Mouse (Mus musculus): ENCODE measurements around the gene Rcbtb2. TPM values are rescaled to one million over a fixed set of nuclear protein-coding genes. Genes with fewer than 3 reads are reported as not detected.
"Not testable (repeated sequence)": the region's sequence is repeated elsewhere in the genome, so short reads cannot be mapped to it uniquely, and the experiment has no call there.

Rcbtb2 gene
- total and polyA plus RNA-seq, 2 experiments from 2014 or later = 43.1 to 54.1 TPM

- TF ChIP-seq CTCF (IDR thresholded peaks at IDR 0.05) = no peak
- no peak for ATAC-seq (ENCODE audit: low FRiP score)
- Histone ChIP-seq H3K27ac (ENCODE audit: low read depth, low read length) (no peak overlapping the region), H3K9ac (replicated peaks; ENCODE audit: low read length, poor library complexity, severe bottlenecking) (no peak overlapping the region), H3K4me2 (ENCODE audit: low read depth, low read length, poor library complexity, severe bottlenecking) (no peak overlapping the region), H3K9me3 (ENCODE audit: low read length) (no peaks in the 10 kb centered on the region), H3K27me3 (ENCODE audit: insufficient read depth, low read length) (no peaks in the 10 kb centered on the region), H3K4me1 (ENCODE audit: insufficient read depth, low read length) (no peaks in the 10 kb centered on the region), H3K4me3 (ENCODE audit: low read depth, low read length) (no peak overlapping the region), H3K36me3 (ENCODE audit: insufficient read depth, low read length) (no peaks in the 10 kb centered on the region)
- DNase-seq (ENCODE audit: low spot score) = no peak
- WGBS = 87% methylated on average over 3 of the region's 3 CpGs
Observed at GRCm38 (mm10) chr14:73092871-73093270, 30.0 kb upstream of the Rcbtb2 start.

- WGBS = 76% methylated on average over 13 of the region's 13 CpGs
- DNase-seq (ENCODE audit: low spot score) = no peak
- H3K27me3 ChIP-seq (ENCODE audit: insufficient read depth, low read length) = no peaks in the 10 kb centered on the region; the same call in 1 of the 2 replicates
- H3K36me3 ChIP-seq (ENCODE audit: insufficient read depth, low read length) = no peaks in the 10 kb centered on the region
- TF ChIP-seq CTCF (IDR thresholded peaks at IDR 0.05) = no peak
- H3K9me3 ChIP-seq (ENCODE audit: low read length) = no peaks in the 10 kb centered on the region
- no peak overlapping the region for H3K4me2 ChIP-seq (ENCODE audit: low read depth, low read length, poor library complexity, severe bottlenecking)
- no peak for ATAC-seq (ENCODE audit: low FRiP score)
- H3K4me3 ChIP-seq (ENCODE audit: low read depth, low read length) = no peak overlapping the region
- no peak overlapping the region for H3K9ac ChIP-seq (replicated peaks; ENCODE audit: low read length, poor library complexity, severe bottlenecking)
- no peak overlapping the region for H3K27ac ChIP-seq (ENCODE audit: low read depth, low read length)
- no peaks in the 10 kb centered on the region for H3K4me1 ChIP-seq (ENCODE audit: insufficient read depth, low read length)
Observed at GRCm38 (mm10) chr14:73094802-73095550, 27.9 kb upstream of the Rcbtb2 start.

GRCm38 (mm10) chr14:73098677-73099387, 24.0 kb upstream of the Rcbtb2 start:
- Histone ChIP-seq H3K4me2 (ENCODE audit: low read depth, low read length, poor library complexity, severe bottlenecking) (no peak overlapping the region), H3K27ac (ENCODE audit: low read depth, low read length) (no peak overlapping the region), H3K9me3 (ENCODE audit: low read length) (no peaks in the 10 kb centered on the region), H3K4me3 (ENCODE audit: low read depth, low read length) (no peak overlapping the region), H3K27me3 (ENCODE audit: insufficient read depth, low read length) (no peaks in the 10 kb centered on the region; the same call in 1 of the 2 replicates), H3K36me3 (ENCODE audit: insufficient read depth, low read length) (no peaks in the 10 kb centered on the region), H3K4me1 (ENCODE audit: insufficient read depth, low read length) (no peaks in the 10 kb centered on the region), H3K9ac (replicated peaks; ENCODE audit: low read length, poor library complexity, severe bottlenecking) (no peak overlapping the region)
- TF ChIP-seq CTCF (IDR thresholded peaks at IDR 0.05) = peak; percentile 89
- ATAC-seq (ENCODE audit: low FRiP score) (no peak), DNase-seq (ENCODE audit: low spot score) (peak; percentile 77)
- 43% methylated on average over 10 of the region's 10 CpGs for WGBS

- Histone ChIP-seq H3K27me3 (ENCODE audit: insufficient read depth, low read length) (no peaks in the 10 kb centered on the region; the same call in 1 of the 2 replicates), H3K27ac (ENCODE audit: low read depth, low read length) (no peak overlapping the region), H3K4me3 (ENCODE audit: low read depth, low read length) (no peak overlapping the region), H3K9me3 (ENCODE audit: low read length) (no peaks in the 10 kb centered on the region), H3K4me2 (ENCODE audit: low read depth, low read length, poor library complexity, severe bottlenecking) (no peak overlapping the region), H3K4me1 (ENCODE audit: insufficient read depth, low read length) (no peaks in the 10 kb centered on the region), H3K36me3 (ENCODE audit: insufficient read depth, low read length) (no peaks in the 10 kb centered on the region), H3K9ac (replicated peaks; ENCODE audit: low read length, poor library complexity, severe bottlenecking) (no peak overlapping the region)
- DNase-seq (ENCODE audit: low spot score) (no peak), ATAC-seq (ENCODE audit: low FRiP score) (no peak)
- TF ChIP-seq CTCF (IDR thresholded peaks at IDR 0.05) = no peak
- WGBS = 67% methylated on average over 12 of the region's 12 CpGs
Observed at GRCm38 (mm10) chr14:73102270-73102865, 20.5 kb upstream of the Rcbtb2 start.

- 30% methylated on average over 4 of the region's 4 CpGs for WGBS
Observed at GRCm38 (mm10) chr14:73102986-73103385, 19.9 kb upstream of the Rcbtb2 start.

GRCm38 (mm10) chr14:73104913-73105312, 17.9 kb upstream of the Rcbtb2 start:
- no peaks in the 10 kb centered on the region for H3K27me3 ChIP-seq (ENCODE audit: insufficient read depth, low read length)
- no peak for DNase-seq (ENCODE audit: low spot score)
- no peaks in the 10 kb centered on the region for H3K4me1 ChIP-seq (ENCODE audit: insufficient read depth, low read length)
- no peak overlapping the region for H3K27ac ChIP-seq (ENCODE audit: low read depth, low read length)
- WGBS = 84% methylated on average over 6 of the region's 6 CpGs
- H3K36me3 ChIP-seq (ENCODE audit: insufficient read depth, low read length) = no peaks in the 10 kb centered on the region
- no peak overlapping the region for H3K9ac ChIP-seq (replicated peaks; ENCODE audit: low read length, poor library complexity, severe bottlenecking)
- ATAC-seq (ENCODE audit: low FRiP score) = no peak
- TF ChIP-seq CTCF (IDR thresholded peaks at IDR 0.05) = no peak
- H3K4me3 ChIP-seq (ENCODE audit: low read depth, low read length) = no peak overlapping the region
- no peak overlapping the region for H3K4me2 ChIP-seq (ENCODE audit: low read depth, low read length, poor library complexity, severe bottlenecking)
- no peaks in the 10 kb centered on the region for H3K9me3 ChIP-seq (ENCODE audit: low read length)

More at GRCm38 (mm10) chr14:73102986-73103385, 19.9 kb upstream of the Rcbtb2 start:
- H3K27me3 ChIP-seq (ENCODE audit: insufficient read depth, low read length); H3K36me3 ChIP-seq (ENCODE audit: insufficient read depth, low read length); H3K4me3 ChIP-seq (ENCODE audit: low read depth, low read length); H3K9me3 ChIP-seq (ENCODE audit: low read length); DNase-seq (ENCODE audit: low spot score); H3K4me1 ChIP-seq (ENCODE audit: insufficient read depth, low read length); H3K9ac ChIP-seq (replicated peaks; ENCODE audit: low read length, poor library complexity, severe bottlenecking); H3K4me2 ChIP-seq (ENCODE audit: low read depth, low read length, poor library complexity, severe bottlenecking); H3K27ac ChIP-seq (ENCODE audit: low read depth, low read length); ATAC-seq (ENCODE audit: low FRiP score): not testable (repeated sequence)
